Mouse (Mus musculus) ES-Bruce4 (cell line): ENCODE measurements at regions not wholly inside any gene's neighbourhood (a gene's known extent, or its start where the extent isn't known, plus 50 kb on each side); places are given as distances from the start of the nearest gene placed in this dataset.

Experiments used
- H3K27ac ChIP-seq: 2 replicates; pipeline ENCODE4 v1.5.1; 2012; ENCODE audit warnings: low read length, inconsistent platforms; ENCODE audit not compliant: insufficient read depth
- H3K27me3 ChIP-seq: 2 replicates; pipeline ENCODE4 v1.6.1; 2012; ENCODE audit warnings: mild to moderate bottlenecking, low read length, inconsistent platforms; ENCODE audit not compliant: control insufficient read depth, poor library complexity, insufficient read depth, severe bottlenecking
- H3K36me3 ChIP-seq: 2 replicates; pipeline ENCODE4 v1.6.1; 2012; ENCODE audit warnings: inconsistent platforms, mild to moderate bottlenecking, low read length, moderate library complexity; ENCODE audit not compliant: control insufficient read depth, poor library complexity, insufficient read depth, severe bottlenecking
- H3K4me1 ChIP-seq: one replicate; pipeline ENCODE4 v1.8.1; 2011; ENCODE audit warnings: low read length; ENCODE audit not compliant: control insufficient read depth, insufficient read depth
- H3K4me3 ChIP-seq: 2 replicates; pipeline ENCODE4 v1.5.1; 2011; ENCODE audit warnings: low read depth, mild to moderate bottlenecking, low read length
- H3K9ac ChIP-seq: 2 replicates; pipeline ENCODE4 v1.6.1; 2012; ENCODE audit warnings: low read depth, mild to moderate bottlenecking, inconsistent platforms; ENCODE audit not compliant: poor library complexity, severe bottlenecking
- H3K9me3 ChIP-seq: replicated peaks from 2 replicates; pipeline ENCODE4 v1.6.1; 2012; ENCODE audit warnings: mild to moderate bottlenecking, low read length, inconsistent platforms; ENCODE audit not compliant: control insufficient read depth, poor library complexity, insufficient read depth, severe bottlenecking
- CTCF ChIP-seq: IDR thresholded peaks from one replicate; pipeline ENCODE4 v1.8.1; 2011; ENCODE audit warnings: low read depth, low read length
- EP300 ChIP-seq: IDR thresholded peaks from 2 replicates; pipeline ENCODE4 v1.6.1; 2011; ENCODE audit warnings: low read depth, low read length; ENCODE audit not compliant: insufficient read depth
- POLR2A ChIP-seq: IDR thresholded peaks from one replicate; pipeline ENCODE4 v1.8.1; 2011; ENCODE audit warnings: low read length; ENCODE audit not compliant: insufficient read depth

- TF ChIP-seq POLR2A, result no peak
- TF ChIP-seq EP300, result no peak
- no peak for TF ChIP-seq CTCF
- Histone ChIP-seq H3K4me1 (no peaks in the 10 kb centered on the region), H3K9ac (no peak overlapping the region), H3K27ac (no peak overlapping the region), H3K36me3 (no peaks in the 10 kb centered on the region), H3K27me3 (no peaks in the 10 kb centered on the region), H3K4me3 (no peak overlapping the region), H3K9me3 (no peaks in the 10 kb centered on the region)
Observed at GRCm38 (mm10) chr6:93192980-93193379, 249.7 kb upstream of the Adamts9 start.

DNA sequence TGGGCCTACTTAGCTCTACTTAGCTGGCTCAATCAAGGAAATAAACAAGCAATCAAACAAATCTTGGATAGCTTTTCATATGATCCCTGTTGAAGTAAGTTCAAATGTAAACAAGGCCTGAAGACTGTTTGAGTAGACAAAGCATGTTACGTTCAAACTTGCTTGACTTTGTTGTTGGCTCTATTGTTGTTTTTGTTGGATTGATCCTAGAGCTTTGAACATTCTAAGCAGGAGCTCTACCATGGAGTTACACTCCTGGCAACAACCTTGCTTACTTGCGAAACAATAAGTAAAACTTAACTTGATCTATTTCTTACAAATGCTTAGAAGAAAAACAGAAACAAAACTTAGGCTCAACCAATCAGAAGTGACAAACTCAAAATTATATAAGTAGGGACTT lies 247.7 kb upstream of the Adamts9 start:
- Histone ChIP-seq H3K36me3 (no peaks in the 10 kb centered on the region), H3K9me3 (no peaks in the 10 kb centered on the region), H3K27me3 (no peaks in the 10 kb centered on the region), H3K4me3 (no peak overlapping the region), H3K9ac (no peak overlapping the region), H3K4me1 (no peaks in the 10 kb centered on the region), H3K27ac (no peak overlapping the region)
- no peak for TF ChIP-seq POLR2A
- TF ChIP-seq EP300, result no peak
- TF ChIP-seq CTCF, result no peak

- H3K27ac ChIP-seq, result no peak overlapping the region
- H3K27me3 ChIP-seq, result no peaks in the 10 kb centered on the region; the same call in 1 of the 2 replicates
- H3K36me3 ChIP-seq, result no peaks in the 10 kb centered on the region
- H3K9ac ChIP-seq, result no peak overlapping the region
- no peaks in the 10 kb centered on the region for H3K9me3 ChIP-seq
- H3K4me1 ChIP-seq, result no peaks in the 10 kb centered on the region
- H3K4me3 ChIP-seq, result no peak overlapping the region
- TF ChIP-seq POLR2A, result no peak
- no peak for TF ChIP-seq EP300
- TF ChIP-seq CTCF, result no peak
Observed at GRCm38 (mm10) chr6:93168526-93168925, 225.2 kb upstream of the Adamts9 start.

GRCm38 (mm10) chr6:93167281-93167680 lies 224.0 kb upstream of the Adamts9 start:
- Histone ChIP-seq H3K4me3 (no peak overlapping the region), H3K9me3 (no peaks in the 10 kb centered on the region), H3K27ac (no peak overlapping the region), H3K4me1 (no peaks in the 10 kb centered on the region), H3K9ac (no peak overlapping the region), H3K36me3 (no peaks in the 10 kb centered on the region), H3K27me3 (no peaks in the 10 kb centered on the region; the same call in 1 of the 2 replicates)
- no peak for TF ChIP-seq EP300
- no peak for TF ChIP-seq POLR2A
- no peak for TF ChIP-seq CTCF

DNA sequence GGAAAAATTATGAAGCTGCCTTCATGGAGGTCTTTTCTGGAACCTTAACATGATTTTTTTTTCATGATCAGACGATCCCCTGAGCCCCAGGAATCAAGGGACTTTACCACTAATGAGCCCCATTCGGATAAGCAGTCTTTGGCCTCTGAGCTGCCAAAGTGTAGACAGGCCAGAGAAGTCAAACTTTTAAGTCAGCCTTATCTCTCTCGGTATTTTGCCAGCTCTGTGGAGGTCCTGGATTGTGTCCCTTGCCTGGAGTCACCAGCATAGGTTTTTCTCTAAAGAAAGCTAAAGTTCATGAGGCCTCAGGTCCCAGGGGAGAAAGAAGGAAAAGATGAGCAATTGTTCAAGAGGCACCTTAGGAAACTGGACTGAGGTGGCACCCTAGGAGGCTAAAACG lies 222.7 kb upstream of the Adamts9 start:
- Histone ChIP-seq H3K36me3 (no peaks in the 10 kb centered on the region), H3K27ac (no peak overlapping the region), H3K9ac (no peak overlapping the region), H3K4me3 (no peak overlapping the region), H3K4me1 (no peaks in the 10 kb centered on the region), H3K27me3 (no peaks in the 10 kb centered on the region; the same call in 1 of the 2 replicates), H3K9me3 (no peaks in the 10 kb centered on the region)
- TF ChIP-seq EP300 (no peak), CTCF (no peak), POLR2A (no peak)

- Histone ChIP-seq H3K27me3 (no peaks in the 10 kb centered on the region), H3K4me3 (no peak overlapping the region), H3K36me3 (no peaks in the 10 kb centered on the region), H3K9ac (no peak overlapping the region), H3K9me3 (no peaks in the 10 kb centered on the region), H3K4me1 (no peaks in the 10 kb centered on the region), H3K27ac (no peak overlapping the region)
- TF ChIP-seq POLR2A (no peak), CTCF (no peak), EP300 (no peak)
Observed at GRCm38 (mm10) chr6:93152431-93153208, 209.3 kb upstream of the Adamts9 start.
